Mouse (Mus musculus) small intestine, adult 2 months (tissue): ENCODE results near the gene Maml2. TPM values are rescaled to one million over a fixed set of nuclear protein-coding genes. Genes with fewer than 3 reads are reported as not detected.

Source experiments
- H3K27ac ChIP-seq: fragments of 200-500 bp; 2 replicates; pipeline ENCODE4 v1.5.1; 2012; ENCODE audit warnings: low read depth, low read length, control low read depth, inconsistent platforms; ENCODE audit not compliant: insufficient read depth
- H3K27me3 ChIP-seq: fragments of 200-500 bp; 2 replicates; pipeline ENCODE4 v1.6.1; 2012; ENCODE audit warnings: mild to moderate bottlenecking, moderate library complexity, low read length, inconsistent platforms; ENCODE audit not compliant: control insufficient read depth, insufficient read depth
- H3K36me3 ChIP-seq: fragments of 200-500 bp; 2 replicates; pipeline ENCODE4 v1.6.1; 2012; ENCODE audit warnings: mild to moderate bottlenecking, low read length, control low read depth, inconsistent platforms; ENCODE audit not compliant: control insufficient read depth, insufficient read depth
- H3K4me1 ChIP-seq: fragments of 200-500 bp; 2 replicates; pipeline ENCODE4 v1.6.1; 2012; ENCODE audit warnings: low read length, inconsistent platforms, mixed read lengths; ENCODE audit not compliant: control insufficient read depth, insufficient read depth, insufficient read length
- H3K4me3 ChIP-seq: fragments of 200-500 bp; 2 replicates; pipeline ENCODE4 v1.5.1; 2012; ENCODE audit warnings: low read depth, mild to moderate bottlenecking, control low read depth, inconsistent platforms, low read length, moderate library complexity
- CTCF ChIP-seq: fragments of 200-500 bp; IDR thresholded peaks from 2 replicates; pipeline ENCODE4 v1.5.1; 2012; ENCODE audit warnings: low read depth, mild to moderate bottlenecking, control low read depth, inconsistent platforms, low read length, moderate library complexity, mixed read lengths; ENCODE audit not compliant: insufficient replicate concordance, insufficient read length; ENCODE audit errors: extremely low read depth
- POLR2A ChIP-seq: fragments of 200-500 bp; IDR thresholded peaks from 2 replicates; pipeline ENCODE4 v1.6.1; 2012; ENCODE audit warnings: low read depth, mild to moderate bottlenecking, control low read depth, inconsistent platforms, low read length, moderate library complexity
- WGBS: fragments of 180-500 bp; shearing (Covaris S2); methylation state at CpG from one replicate; pipeline ENCODE4 v1.1.7; 2018; 5-methylcytosine and 5-hydroxymethylcytosine counted together
- polyA plus RNA-seq: library from polyadenylated mRNA; depleted of rRNA; stranded (reverse); fragments of >200 nt; gene quantifications from 2 replicates; pipeline ENCODE4 v1.2.3, GENCODE M21; 2012

The Maml2 gene
- polyA plus RNA-seq, 1 experiment: 2.8 TPM

DNA sequence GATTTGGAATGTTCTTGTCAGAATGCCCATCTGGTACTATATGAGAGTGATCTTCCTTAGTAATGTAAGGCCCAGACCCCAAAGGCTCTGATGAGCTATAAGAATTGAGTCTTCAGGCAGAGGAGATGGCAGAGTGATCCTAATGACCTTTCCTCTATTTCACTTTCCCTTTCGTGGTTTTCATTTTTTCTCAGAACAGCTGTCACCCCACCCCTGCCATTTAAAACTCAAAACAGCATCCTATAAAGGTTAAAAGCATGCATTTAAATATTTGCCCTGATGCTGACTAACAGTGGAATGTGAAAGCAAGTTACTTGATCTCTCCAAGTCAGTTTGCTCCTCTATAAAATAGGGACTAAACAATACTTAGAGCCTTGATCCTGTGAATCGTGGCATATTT lies 10.3 kb upstream of the Maml2 start:
- no peak for TF ChIP-seq POLR2A
- TF ChIP-seq CTCF: no peak
- peaks cover 4% of the 10 kb centered on the region; the same call in 1 of the 2 replicates for H3K36me3 ChIP-seq
- no peaks in the 10 kb centered on the region for H3K27me3 ChIP-seq
- no peaks in the 10 kb centered on the region for H3K4me1 ChIP-seq
- H3K27ac ChIP-seq: no peak overlapping the region
- 55% methylated on average over 2 of the region's 2 CpGs for WGBS
- no peak overlapping the region for H3K4me3 ChIP-seq

DNA sequence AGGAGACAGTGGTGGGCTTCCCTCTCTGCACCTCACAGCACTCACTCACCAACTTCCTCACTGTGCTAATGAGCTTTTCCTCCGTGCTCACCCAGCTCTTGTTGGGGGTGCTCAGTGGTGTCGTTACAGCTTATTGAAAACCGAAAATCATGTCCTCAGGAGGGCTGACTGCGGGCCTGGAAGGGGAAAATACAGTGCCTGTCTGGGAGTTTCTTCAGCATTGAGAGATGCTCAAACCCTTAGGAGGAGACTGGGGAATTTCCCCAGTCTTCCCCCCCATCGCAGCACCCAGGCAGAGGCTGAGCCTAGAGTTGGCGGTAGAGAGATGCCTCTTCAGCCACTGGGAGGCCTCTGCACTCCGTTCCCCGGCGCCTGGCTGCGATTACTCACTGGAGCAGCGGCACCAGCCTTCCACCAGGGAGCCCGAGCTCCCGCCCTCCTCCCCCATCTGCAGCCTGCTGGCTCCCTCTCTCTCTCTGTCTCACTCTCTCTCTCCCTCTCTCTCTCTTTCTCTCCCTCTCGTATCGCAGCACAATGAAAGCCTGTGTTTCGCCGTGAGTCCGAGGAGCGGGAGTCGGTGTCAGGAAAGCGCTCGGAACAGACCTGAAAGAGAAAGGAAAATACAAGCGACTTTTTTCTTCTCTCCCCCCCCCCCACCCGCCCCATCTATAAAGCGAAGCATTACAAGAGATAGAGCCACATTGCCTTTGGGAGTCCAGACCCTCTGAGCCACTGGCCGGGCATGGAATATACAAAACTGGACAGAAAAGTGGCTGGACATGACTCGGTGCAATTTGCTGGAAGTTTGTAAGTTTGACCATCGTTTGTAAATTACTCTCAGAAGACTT lies 1.3 kb upstream of the Maml2 start:
- TF ChIP-seq CTCF (peak; percentile 65), POLR2A (peak; percentile 46; the same call in 1 of the 2 replicates)
- Histone ChIP-seq H3K4me3 (peak overlapping the region; percentile 88), H3K27ac (peak overlapping the region; percentile 75), H3K27me3 (no peaks in the 10 kb centered on the region), H3K4me1 (peaks cover 8% of the 10 kb centered on the region), H3K36me3 (no peaks in the 10 kb centered on the region)
- WGBS: under 1% methylated on average over 28 of the region's 28 CpGs

DNA sequence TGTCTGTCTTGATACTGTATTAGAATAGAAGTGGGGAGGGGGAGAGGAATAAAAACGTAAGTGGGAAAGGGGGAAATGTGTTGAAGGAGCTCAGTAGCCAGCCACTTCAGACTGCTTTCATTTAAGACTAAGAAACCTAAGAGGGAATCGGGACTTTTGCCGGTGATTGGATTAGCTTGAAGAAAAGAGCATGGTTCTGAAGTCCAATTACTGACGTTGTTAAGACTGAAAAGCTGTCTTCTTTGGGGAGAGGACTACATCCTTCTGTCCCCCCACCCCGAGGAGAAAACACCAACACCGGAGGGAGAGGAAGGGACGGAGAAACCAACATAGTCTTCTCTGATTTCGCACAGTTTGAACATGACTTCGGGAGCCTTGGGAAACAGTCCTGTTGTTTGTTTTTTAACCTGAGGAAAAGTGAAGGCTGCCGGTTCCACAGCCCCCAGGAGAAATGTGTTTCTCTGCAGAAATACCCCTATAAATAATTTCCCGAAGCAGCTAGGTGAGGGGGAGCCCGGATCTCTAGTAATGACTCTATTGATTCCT lies 562 bp upstream of the Maml2 start:
- peaks cover 10% of the 10 kb centered on the region for H3K4me1 ChIP-seq
- H3K27ac ChIP-seq: peak overlapping the region; percentile 34
- no peaks in the 10 kb centered on the region for H3K27me3 ChIP-seq
- peak overlapping the region; percentile 88 for H3K4me3 ChIP-seq
- H3K36me3 ChIP-seq: no peaks in the 10 kb centered on the region
- TF ChIP-seq CTCF: no peak
- no peak for TF ChIP-seq POLR2A
- under 1% methylated on average over 12 of the region's 12 CpGs for WGBS

DNA sequence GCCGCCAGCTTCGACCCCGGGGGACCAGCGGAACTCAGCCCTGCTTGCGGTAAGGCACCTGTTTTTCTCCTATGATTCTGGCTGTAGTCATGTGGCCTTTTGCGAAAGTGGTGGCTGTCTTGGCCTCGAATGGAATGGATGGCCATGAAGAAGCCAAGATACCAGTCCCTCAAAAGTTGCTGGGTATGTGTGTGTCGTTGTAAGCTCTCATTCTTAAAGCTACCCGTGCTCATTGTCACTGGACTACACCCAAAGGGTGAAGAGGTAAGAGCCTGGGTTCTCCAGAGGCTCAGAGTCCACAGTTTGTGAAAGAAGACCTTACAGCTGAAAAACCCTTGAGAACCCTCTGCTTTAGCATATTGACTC lies 739 bp downstream of the Maml2 start:
- 32% methylated on average over 9 of the region's 9 CpGs for WGBS
- TF ChIP-seq POLR2A (no peak), CTCF (no peak)
- H3K27me3 ChIP-seq: no peaks in the 10 kb centered on the region
- peak overlapping the region; percentile 59 for H3K4me3 ChIP-seq
- H3K36me3 ChIP-seq: no peaks in the 10 kb centered on the region
- H3K4me1 ChIP-seq: peaks cover 10% of the 10 kb centered on the region
- peak overlapping the region; percentile 40 for H3K27ac ChIP-seq

DNA sequence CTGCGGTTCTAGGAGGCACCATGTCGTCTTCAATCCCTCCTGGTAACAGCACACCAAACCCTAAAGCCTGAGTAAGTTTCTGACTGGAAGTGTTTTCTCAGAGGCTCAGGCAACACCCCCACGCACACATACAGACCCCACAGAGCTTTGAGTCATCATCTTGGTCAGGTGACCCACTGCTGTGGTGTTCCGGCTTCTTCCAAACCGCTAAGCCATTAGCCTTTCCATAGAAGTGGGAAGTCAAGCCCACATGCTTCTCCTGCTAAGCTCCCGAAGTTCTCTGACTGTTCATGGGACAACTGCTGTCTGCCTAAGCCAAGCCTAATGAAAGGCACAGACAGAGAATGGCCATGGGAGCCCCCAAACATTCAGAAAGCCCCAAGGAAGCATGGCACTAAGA lies 1.4 kb downstream of the Maml2 start:
- H3K27me3 ChIP-seq: no peaks in the 10 kb centered on the region
- H3K27ac ChIP-seq: peak overlapping the region; percentile 40
- TF ChIP-seq POLR2A (no peak), CTCF (no peak)
- peak overlapping the region; percentile 22 for H3K4me3 ChIP-seq
- H3K4me1 ChIP-seq: peaks cover 13% of the 10 kb centered on the region
- no peaks in the 10 kb centered on the region for H3K36me3 ChIP-seq
- 74% methylated on average over 6 of the region's 6 CpGs for WGBS

DNA sequence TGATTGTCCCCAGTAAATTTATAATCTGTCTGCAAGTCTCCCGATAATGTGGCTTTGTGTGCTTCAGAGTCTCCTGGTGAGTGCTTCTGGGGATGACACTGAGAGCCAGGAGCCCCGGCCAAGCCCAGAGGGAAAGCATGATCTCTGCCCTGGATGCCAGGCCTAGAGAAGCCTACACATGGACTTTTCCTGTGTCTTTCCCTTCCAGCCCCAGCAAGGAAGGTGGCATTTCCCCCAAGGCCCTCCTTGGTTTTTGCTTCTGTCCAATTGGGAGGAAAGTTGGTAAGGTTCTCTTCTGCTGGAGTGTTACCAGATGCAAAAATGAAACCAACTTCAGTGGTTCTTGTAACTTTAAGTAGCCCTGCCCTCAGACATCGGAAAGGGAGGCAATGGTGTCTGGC lies 2.3 kb downstream of the Maml2 start:
- peak overlapping the region; percentile 64 for H3K27ac ChIP-seq
- no peaks in the 10 kb centered on the region for H3K27me3 ChIP-seq
- H3K36me3 ChIP-seq: no peaks in the 10 kb centered on the region
- H3K4me3 ChIP-seq: peak overlapping the region; percentile 24
- H3K4me1 ChIP-seq: peaks cover 17% of the 10 kb centered on the region
- WGBS: 36% methylated on average over 3 of the region's 3 CpGs
- TF ChIP-seq CTCF: no peak
- TF ChIP-seq POLR2A: no peak
